Mouse (Mus musculus) heart, adult 2 months (tissue): ENCODE results near the gene Map3k20. TPM values are rescaled to one million over a fixed set of nuclear protein-coding genes. Genes with fewer than 3 reads are reported as not detected.

Experiments used
- DNase-seq, 2 experiments: peaks; one replicate each; pipeline ENCODE4 v3.0.0; 2021
- H3K27ac ChIP-seq: fragments of 200-600 bp; 2 replicates; pipeline ENCODE4 v1.8.1; 2022
- H3K27me3 ChIP-seq: fragments of 200-500 bp; 2 replicates; pipeline ENCODE4 v1.6.1; 2012; ENCODE audit warnings: mild to moderate bottlenecking, low read length, inconsistent platforms, mixed read lengths; ENCODE audit not compliant: control insufficient read depth, insufficient read depth
- H3K36me3 ChIP-seq: fragments of 200-500 bp; 2 replicates; pipeline ENCODE4 v1.6.1; 2012; ENCODE audit warnings: low read length, inconsistent platforms; ENCODE audit not compliant: control insufficient read depth, insufficient read depth
- H3K4me1 ChIP-seq: fragments of 200-500 bp; 2 replicates; pipeline ENCODE4 v1.6.1; 2011; ENCODE audit warnings: low read length; ENCODE audit not compliant: control insufficient read depth, insufficient read depth
- H3K4me3 ChIP-seq: fragments of 200-600 bp; 2 replicates; pipeline ENCODE4 v1.8.1; 2022
- H3K79me2 ChIP-seq: fragments of 200-500 bp; replicated peaks from 2 replicates; pipeline ENCODE4 v1.6.1; 2012; ENCODE audit warnings: mild to moderate bottlenecking, inconsistent platforms, low read length, moderate library complexity, mixed read lengths; ENCODE audit not compliant: control insufficient read depth, insufficient read depth
- H3K9ac ChIP-seq: fragments of 200-500 bp; 2 replicates; pipeline ENCODE4 v1.6.1; 2012; ENCODE audit warnings: low read depth, mild to moderate bottlenecking, control low read depth, inconsistent platforms, low read length, mixed read lengths
- CTCF ChIP-seq: fragments of 200-600 bp; IDR thresholded peaks from 2 replicates; pipeline ENCODE4 v1.8.1; 2022; ENCODE audit warnings: antibody characterized with exemption, mild to moderate bottlenecking, moderate library complexity
- EP300 ChIP-seq: fragments of 200-500 bp; IDR thresholded peaks from 2 replicates; pipeline ENCODE4 v1.6.1; 2011; ENCODE audit warnings: low read depth, low read length, control low read depth; ENCODE audit not compliant: insufficient read depth
- POLR2A ChIP-seq: fragments of 200-500 bp; IDR thresholded peaks from 2 replicates; pipeline ENCODE4 v1.6.1; 2011; ENCODE audit warnings: mild to moderate bottlenecking, low read depth, low read length, control low read depth; ENCODE audit not compliant: insufficient read depth
- WGBS: fragments of 180-500 bp; shearing (Covaris S2); methylation state at CpG from one replicate; pipeline ENCODE4 v1.1.7; 2018; 5-methylcytosine and 5-hydroxymethylcytosine counted together
- intact Hi-C: fragments of 180-260 bp; cut with DNase I; formaldehyde crosslinking; loops from one replicate; pipeline ENCODE4 v1.15.1; 2025
- polyA plus RNA-seq: library from polyadenylated mRNA; depleted of rRNA; stranded (reverse); fragments of >200 nt; gene quantifications from 2 replicates; pipeline ENCODE4 v1.2.3, GENCODE M21; 2012
- total RNA-seq, 2 experiments: library from RNA; stranded (reverse); gene quantifications; 2 replicates each; pipeline ENCODE4 v1.2.3; 2021

Map3k20 gene
- total and polyA plus RNA-seq, 3 experiments = 75.1 to 303 (median 275) TPM

DNA sequence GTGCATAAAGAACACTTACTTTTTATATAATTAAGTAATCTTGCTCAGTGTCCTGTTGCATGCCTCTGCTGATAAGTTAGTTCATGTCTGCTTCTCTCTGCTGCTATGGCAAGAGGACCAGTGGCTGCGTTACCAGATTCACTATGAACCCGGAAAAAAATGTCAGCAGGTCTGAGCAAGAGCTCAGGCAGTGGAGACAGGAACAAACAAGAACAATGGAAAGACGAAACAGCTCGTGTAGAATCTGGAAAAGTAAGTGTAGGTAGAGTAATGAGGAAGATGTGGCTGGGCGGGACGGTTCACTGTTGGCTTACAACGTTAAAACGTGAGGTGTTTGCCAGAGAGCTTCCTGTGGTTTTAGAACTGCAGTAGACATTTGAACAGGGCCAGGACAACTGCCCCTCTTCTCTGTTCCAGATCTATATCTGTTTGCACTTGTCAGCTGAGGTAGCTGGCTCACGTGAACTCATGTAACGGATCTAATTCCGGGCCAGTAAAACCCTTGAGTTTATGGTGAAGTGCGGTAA lies 45.6 kb downstream of the Map3k20 start:
- Histone ChIP-seq H3K79me2 (no peaks in the 10 kb centered on the region; the same call in 1 of the 2 replicates), H3K4me1 (peaks cover 15% of the 10 kb centered on the region), H3K4me3 (no peak overlapping the region), H3K36me3 (peaks cover 24% of the 10 kb centered on the region), H3K9ac (no peak overlapping the region), H3K27me3 (no peaks in the 10 kb centered on the region), H3K27ac (peak overlapping the region; percentile 66)
- intact Hi-C loops = loop anchor here (5.0 kb wide), 1 partner anchor 34 kb away; no protein-coding TSS in a partner anchor
- TF ChIP-seq EP300 (no peak), POLR2A (no peak), CTCF (no peak)
- no peak for DNase-seq
- WGBS = 48% methylated on average over 12 of the region's 12 CpGs

DNA sequence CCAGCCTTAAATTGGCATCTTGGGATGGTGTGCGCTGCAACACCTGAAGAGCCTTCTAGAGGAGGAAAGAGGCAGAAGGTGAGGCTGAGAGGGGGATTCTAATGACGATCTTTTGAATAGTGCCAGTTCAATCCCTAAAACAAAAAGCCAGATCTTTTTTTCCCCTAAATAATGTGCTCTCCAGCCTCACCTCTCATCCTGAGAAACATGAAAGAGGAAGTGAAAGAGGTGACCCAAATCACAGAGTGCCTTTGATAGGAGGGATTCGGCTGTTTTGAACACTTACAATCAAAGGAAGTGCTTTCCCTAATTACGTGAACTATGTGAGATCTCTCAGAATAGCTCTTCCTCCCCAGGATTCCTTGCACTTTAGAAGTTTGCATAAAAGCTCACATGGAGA lies 46.6 kb downstream of the Map3k20 start:
- no peak overlapping the region for H3K9ac ChIP-seq
- H3K27me3 ChIP-seq = no peaks in the 10 kb centered on the region
- H3K4me3 ChIP-seq = no peak overlapping the region
- whole genome bisulfite sequencing = 49% methylated on average over 4 of the region's 4 CpGs
- peaks cover 24% of the 10 kb centered on the region for H3K36me3 ChIP-seq
- H3K4me1 ChIP-seq = peaks cover 14% of the 10 kb centered on the region
- no peaks in the 10 kb centered on the region; the same call in 1 of the 2 replicates for H3K79me2 ChIP-seq
- no peak for TF ChIP-seq EP300
- no peak for TF ChIP-seq POLR2A
- TF ChIP-seq CTCF = no peak
- intact Hi-C loops = loop anchor here (5.0 kb wide), 1 partner anchor 35 kb away; no protein-coding TSS in a partner anchor
- DNase-seq = no peak
- H3K27ac ChIP-seq = peak overlapping the region; percentile 66

DNA sequence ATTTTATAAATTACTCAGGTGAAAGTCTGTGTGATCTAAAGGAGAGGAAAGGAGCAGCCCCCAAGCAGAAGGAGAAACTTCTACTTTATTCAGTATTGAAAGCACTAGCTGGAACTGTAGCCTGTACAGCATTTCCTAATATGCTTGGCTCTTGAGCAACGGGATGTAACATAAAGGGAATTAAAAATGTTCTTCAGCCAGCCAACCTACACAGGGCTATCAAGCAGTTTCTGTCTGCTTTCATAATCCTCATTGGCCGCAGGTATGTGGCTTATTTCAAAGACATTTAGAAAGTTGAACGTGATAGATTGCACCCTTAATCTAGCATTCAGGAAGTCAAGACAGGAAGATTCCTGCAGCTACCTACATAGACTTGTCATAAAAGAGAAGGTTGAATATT lies 47.8 kb downstream of the Map3k20 start:
- intact Hi-C loops = loop anchor here (5.0 kb wide), 1 partner anchor 36 kb away; no protein-coding TSS in a partner anchor
- peaks cover 24% of the 10 kb centered on the region for H3K36me3 ChIP-seq
- no peaks in the 10 kb centered on the region; the same call in 1 of the 2 replicates for H3K79me2 ChIP-seq
- DNase-seq = no peak
- 52% methylated on average over 3 of the region's 3 CpGs for WGBS
- no peak overlapping the region for H3K9ac ChIP-seq
- TF ChIP-seq CTCF = no peak
- no peak for TF ChIP-seq POLR2A
- TF ChIP-seq EP300 = no peak
- no peak overlapping the region for H3K4me3 ChIP-seq
- peak overlapping the region; percentile 69 for H3K27ac ChIP-seq
- H3K27me3 ChIP-seq = no peaks in the 10 kb centered on the region
- H3K4me1 ChIP-seq = peaks cover 10% of the 10 kb centered on the region

GRCm38 (mm10) chr2:72336840-72337239 lies 51.4 kb downstream of the Map3k20 start:
- no peak for TF ChIP-seq CTCF
- no peak for TF ChIP-seq POLR2A
- TF ChIP-seq EP300 = no peak
- Histone ChIP-seq H3K27me3 (no peaks in the 10 kb centered on the region), H3K27ac (no peak overlapping the region), H3K4me3 (no peak overlapping the region), H3K36me3 (peaks cover 13% of the 10 kb centered on the region), H3K4me1 (peaks cover 4% of the 10 kb centered on the region), H3K9ac (no peak overlapping the region), H3K79me2 (no peaks in the 10 kb centered on the region; the same call in 1 of the 2 replicates)
- DNase-seq = no peak
- intact Hi-C loops = no loop called here
- 69% methylated on average over 3 of the region's 3 CpGs for WGBS

GRCm38 (mm10) chr2:72345281-72345680 lies 59.8 kb downstream of the Map3k20 start:
- H3K36me3 ChIP-seq = peaks cover 17% of the 10 kb centered on the region
- H3K79me2 ChIP-seq = peaks cover 2% of the 10 kb centered on the region; the same call in 1 of the 2 replicates
- no peaks in the 10 kb centered on the region for H3K27me3 ChIP-seq
- TF ChIP-seq POLR2A (no peak), EP300 (no peak), CTCF (no peak)
- intact Hi-C loops = no loop called here
- H3K27ac ChIP-seq = no peak overlapping the region; the same call in 1 of the 2 replicates
- no peak for DNase-seq
- H3K4me1 ChIP-seq = peaks cover 2% of the 10 kb centered on the region
- H3K9ac ChIP-seq = no peak overlapping the region
- WGBS = 63% methylated on average over 3 of the region's 3 CpGs
- H3K4me3 ChIP-seq = no peak overlapping the region

- H3K4me1 ChIP-seq = peaks cover 2% of the 10 kb centered on the region; the same call in 1 of the 2 replicates
- WGBS = 82% methylated on average over 5 of the region's 5 CpGs
- intact Hi-C loops = no loop called here
- peak in 1 of 2 experiments; percentile 36 for DNase-seq
- peaks cover 14% of the 10 kb centered on the region for H3K36me3 ChIP-seq
- no peak overlapping the region for H3K4me3 ChIP-seq
- H3K9ac ChIP-seq = no peak overlapping the region
- H3K27me3 ChIP-seq = no peaks in the 10 kb centered on the region
- no peak for TF ChIP-seq EP300
- peaks cover 6% of the 10 kb centered on the region for H3K79me2 ChIP-seq
- no peak overlapping the region for H3K27ac ChIP-seq
Observed at GRCm38 (mm10) chr2:72351329-72351728, 65.9 kb downstream of the Map3k20 start.
